Mouse (Mus musculus): ENCODE data around the gene Exoc4. TPM values are rescaled to one million over a fixed set of nuclear protein-coding genes. Genes with fewer than 3 reads are reported as not detected.
A peak's percentile ranks its signal among the peaks of the same experiment; 100 is the strongest.

Gene Exoc4
- total and polyA plus RNA-seq, 2 experiments: 3.7 to 28.0 TPM

DNA sequence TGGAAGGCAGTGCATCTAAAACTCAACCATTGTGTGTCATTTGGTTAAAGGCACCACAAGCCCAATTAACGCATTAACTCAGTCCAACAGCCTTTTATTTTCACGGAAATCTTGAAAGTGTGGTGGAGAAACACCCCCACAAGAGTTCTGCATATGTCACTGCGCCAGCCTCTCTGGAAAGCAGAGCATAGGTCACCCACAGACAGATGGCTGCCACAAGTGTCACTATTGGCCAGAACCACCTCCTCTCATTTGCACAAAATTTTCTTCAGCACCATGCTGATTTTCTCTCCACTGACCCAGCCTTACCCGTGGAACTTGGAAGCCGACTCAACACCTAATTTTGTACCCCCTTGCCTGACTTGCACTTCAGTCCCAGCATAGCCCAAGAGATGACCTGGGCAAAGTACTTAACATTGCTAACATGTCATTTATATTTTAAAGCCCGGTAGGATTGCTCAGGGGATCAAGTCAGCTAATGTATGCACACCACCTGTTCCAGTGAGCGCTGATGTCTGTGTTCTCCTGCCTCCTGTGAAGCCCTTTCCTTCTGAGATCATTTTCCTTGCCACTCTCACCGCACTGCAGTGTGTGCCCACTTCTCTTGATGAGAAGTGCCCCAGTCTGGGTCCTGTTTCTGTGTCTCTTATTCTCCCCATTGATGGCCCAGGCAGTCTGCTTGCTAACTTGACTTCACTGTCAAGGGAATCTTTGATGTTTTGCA, 625.6 kb downstream of the Exoc4 start:
- H3K79me2 ChIP-seq (ENCODE audit: control insufficient read depth, insufficient read depth, low read length): no peaks in the 10 kb centered on the region
- no peak for TF ChIP-seq POLR2A (IDR thresholded peaks at IDR 0.05; ENCODE audit: extremely low read depth, insufficient read depth, low read length)
- TF ChIP-seq CTCF (IDR thresholded peaks at IDR 0.05; ENCODE audit: low read depth, low read length): no peak
- 91% methylated on average over 8 of the region's 8 CpGs for WGBS
- H3K4me3 ChIP-seq (ENCODE audit: insufficient read depth, low read depth, low read length): no peak overlapping the region
- no peaks in the 10 kb centered on the region for H3K4me1 ChIP-seq (ENCODE audit: control insufficient read depth, insufficient read depth, low read length)
- no peak overlapping the region for H3K9ac ChIP-seq (ENCODE audit: low read depth, low read length)
- H3K36me3 ChIP-seq (ENCODE audit: control insufficient read depth, insufficient read depth, low read length): no peaks in the 10 kb centered on the region
- no peaks in the 10 kb centered on the region for H3K27me3 ChIP-seq (ENCODE audit: control insufficient read depth, insufficient read depth, low read length)
- H3K27ac ChIP-seq (replicated peaks; ENCODE audit: insufficient read depth, low read depth, low read length): no peak overlapping the region
- DNase-seq (ENCODE audit: extremely low read depth, low read depth, low spot score): no peak

DNA sequence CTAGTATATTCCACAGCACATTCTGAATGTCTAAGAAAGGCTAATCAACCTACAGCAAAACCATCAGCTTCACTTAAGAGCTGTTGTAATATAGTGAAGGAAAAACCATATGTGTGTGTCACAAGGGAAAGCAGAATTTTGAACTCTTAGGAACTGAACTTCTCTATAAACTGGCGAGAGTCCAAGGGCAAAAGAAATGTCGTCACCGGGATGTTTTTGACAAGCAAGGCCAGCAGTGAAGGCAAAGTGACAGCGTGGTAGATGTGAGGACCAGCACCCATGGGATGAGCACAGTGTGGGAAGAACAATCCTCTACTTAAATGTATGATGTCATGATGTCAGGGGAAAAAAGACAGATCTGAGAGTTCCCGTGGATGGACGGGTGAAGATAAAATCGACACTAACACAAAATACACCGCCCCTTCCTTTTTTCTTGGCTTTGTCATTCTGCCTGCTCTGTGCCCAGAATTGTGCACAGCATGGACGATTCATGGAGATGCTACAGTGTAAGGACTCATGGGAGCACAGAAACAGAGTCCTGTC, 635.3 kb downstream of the Exoc4 start:
- no peaks in the 10 kb centered on the region for H3K79me2 ChIP-seq (ENCODE audit: control insufficient read depth, insufficient read depth, low read length)
- no peaks in the 10 kb centered on the region for H3K27me3 ChIP-seq (ENCODE audit: control insufficient read depth, insufficient read depth, low read length)
- no peak overlapping the region for H3K9ac ChIP-seq (ENCODE audit: low read depth, low read length)
- no peak overlapping the region for H3K27ac ChIP-seq (replicated peaks; ENCODE audit: insufficient read depth, low read depth, low read length)
- H3K4me1 ChIP-seq (ENCODE audit: control insufficient read depth, insufficient read depth, low read length): no peaks in the 10 kb centered on the region
- peak; percentile 9 for DNase-seq (ENCODE audit: extremely low read depth, low read depth, low spot score)
- no peak for TF ChIP-seq CTCF (IDR thresholded peaks at IDR 0.05; ENCODE audit: low read depth, low read length)
- TF ChIP-seq POLR2A (IDR thresholded peaks at IDR 0.05; ENCODE audit: extremely low read depth, insufficient read depth, low read length): no peak
- 68% methylated on average over 9 of the region's 9 CpGs for WGBS
- no peak overlapping the region for H3K4me3 ChIP-seq (ENCODE audit: insufficient read depth, low read depth, low read length)
- H3K36me3 ChIP-seq (ENCODE audit: control insufficient read depth, insufficient read depth, low read length): no peaks in the 10 kb centered on the region

DNA sequence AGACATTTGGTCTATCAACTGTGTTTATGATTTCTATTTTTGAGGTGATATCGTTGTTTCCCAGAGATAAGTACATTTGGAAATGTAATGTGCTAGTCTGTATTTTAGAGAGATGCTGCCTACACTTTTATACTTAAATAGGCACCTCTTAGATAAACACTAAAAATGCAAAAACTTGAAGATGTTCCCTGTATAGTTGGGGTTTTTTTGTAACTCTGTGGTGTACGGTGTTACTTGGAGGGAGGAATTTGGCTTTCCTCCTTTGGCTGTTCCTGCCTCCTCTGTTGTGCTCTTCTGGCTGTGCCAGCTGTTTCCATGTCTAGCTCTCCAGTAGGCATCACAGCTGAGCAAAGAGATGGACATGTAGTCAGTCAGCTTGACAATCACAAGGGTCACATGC, 638.1 kb downstream of the Exoc4 start:
- TF ChIP-seq POLR2A (IDR thresholded peaks at IDR 0.05; ENCODE audit: extremely low read depth, insufficient read depth, low read length) (no peak), CTCF (IDR thresholded peaks at IDR 0.05; ENCODE audit: low read depth, low read length) (no peak)
- H3K27me3 ChIP-seq (ENCODE audit: control insufficient read depth, insufficient read depth, low read length): no peaks in the 10 kb centered on the region
- no peaks in the 10 kb centered on the region for H3K79me2 ChIP-seq (ENCODE audit: control insufficient read depth, insufficient read depth, low read length)
- no peak for DNase-seq (ENCODE audit: extremely low read depth, low read depth, low spot score)
- H3K9ac ChIP-seq (ENCODE audit: low read depth, low read length): no peak overlapping the region
- no peak overlapping the region for H3K4me3 ChIP-seq (ENCODE audit: insufficient read depth, low read depth, low read length)
- 90% methylated on average over 2 of the region's 2 CpGs for WGBS
- H3K36me3 ChIP-seq (ENCODE audit: control insufficient read depth, insufficient read depth, low read length): no peaks in the 10 kb centered on the region
- H3K4me1 ChIP-seq (ENCODE audit: control insufficient read depth, insufficient read depth, low read length): no peaks in the 10 kb centered on the region
- no peak overlapping the region for H3K27ac ChIP-seq (replicated peaks; ENCODE audit: insufficient read depth, low read depth, low read length)

DNA sequence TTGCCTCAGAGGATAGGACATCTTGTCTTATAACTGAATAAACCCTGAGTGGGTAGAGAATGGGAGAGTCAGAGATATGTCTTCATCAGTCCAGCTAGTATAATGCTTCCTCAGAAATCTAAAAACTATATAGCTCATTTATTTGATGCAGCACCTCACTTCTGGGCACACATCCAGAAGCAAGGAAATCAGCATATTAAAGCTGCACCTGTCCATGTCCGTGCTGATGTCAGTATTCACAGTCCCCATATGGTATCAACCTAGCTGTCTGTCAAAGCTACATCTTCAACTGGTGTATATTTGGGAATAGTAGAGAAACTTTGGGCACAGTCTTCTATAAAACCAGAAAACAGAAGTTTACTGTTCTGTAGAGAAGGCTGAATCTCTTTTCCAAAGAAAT, 642.0 kb downstream of the Exoc4 start:
- Histone ChIP-seq H3K9ac (ENCODE audit: low read depth, low read length) (no peak overlapping the region), H3K27ac (replicated peaks; ENCODE audit: insufficient read depth, low read depth, low read length) (no peak overlapping the region), H3K79me2 (ENCODE audit: control insufficient read depth, insufficient read depth, low read length) (no peaks in the 10 kb centered on the region), H3K36me3 (ENCODE audit: control insufficient read depth, insufficient read depth, low read length) (no peaks in the 10 kb centered on the region), H3K4me3 (ENCODE audit: insufficient read depth, low read depth, low read length) (no peak overlapping the region), H3K4me1 (ENCODE audit: control insufficient read depth, insufficient read depth, low read length) (no peaks in the 10 kb centered on the region), H3K27me3 (ENCODE audit: control insufficient read depth, insufficient read depth, low read length) (no peaks in the 10 kb centered on the region)
- TF ChIP-seq POLR2A (IDR thresholded peaks at IDR 0.05; ENCODE audit: extremely low read depth, insufficient read depth, low read length) (no peak), CTCF (IDR thresholded peaks at IDR 0.05; ENCODE audit: low read depth, low read length) (no peak)
- 86% methylated on average over 1 of the region's 1 CpGs for WGBS
- DNase-seq (ENCODE audit: extremely low read depth, low read depth, low spot score): no peak

DNA sequence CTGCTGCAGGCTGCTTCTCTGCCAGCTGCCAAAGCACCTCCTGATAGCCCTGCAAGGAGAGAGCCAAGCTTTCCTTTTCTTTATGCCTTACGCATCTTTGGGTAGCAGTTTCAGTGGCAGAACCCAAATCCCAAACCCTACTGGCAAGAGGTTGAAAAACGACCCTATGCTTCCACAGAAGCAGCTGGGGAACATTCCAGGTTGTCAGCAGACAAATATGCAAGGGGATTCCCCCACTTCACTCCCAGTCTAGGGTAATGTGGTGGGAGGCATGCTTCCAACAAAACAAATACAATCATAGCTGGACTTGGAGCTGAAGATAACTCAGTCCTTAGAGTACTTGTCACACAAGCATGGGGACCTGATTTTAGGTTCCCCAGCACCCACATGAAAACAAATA, 643.3 kb downstream of the Exoc4 start:
- Histone ChIP-seq H3K4me1 (ENCODE audit: control insufficient read depth, insufficient read depth, low read length) (no peaks in the 10 kb centered on the region), H3K27me3 (ENCODE audit: control insufficient read depth, insufficient read depth, low read length) (no peaks in the 10 kb centered on the region), H3K79me2 (ENCODE audit: control insufficient read depth, insufficient read depth, low read length) (no peaks in the 10 kb centered on the region), H3K27ac (replicated peaks; ENCODE audit: insufficient read depth, low read depth, low read length) (no peak overlapping the region), H3K9ac (ENCODE audit: low read depth, low read length) (no peak overlapping the region), H3K4me3 (ENCODE audit: insufficient read depth, low read depth, low read length) (no peak overlapping the region), H3K36me3 (ENCODE audit: control insufficient read depth, insufficient read depth, low read length) (no peaks in the 10 kb centered on the region)
- no peak for DNase-seq (ENCODE audit: extremely low read depth, low read depth, low spot score)
- 52% methylated on average over 2 of the region's 2 CpGs for WGBS
- TF ChIP-seq CTCF (IDR thresholded peaks at IDR 0.05; ENCODE audit: low read depth, low read length): no peak
- TF ChIP-seq POLR2A (IDR thresholded peaks at IDR 0.05; ENCODE audit: extremely low read depth, insufficient read depth, low read length): no peak

DNA sequence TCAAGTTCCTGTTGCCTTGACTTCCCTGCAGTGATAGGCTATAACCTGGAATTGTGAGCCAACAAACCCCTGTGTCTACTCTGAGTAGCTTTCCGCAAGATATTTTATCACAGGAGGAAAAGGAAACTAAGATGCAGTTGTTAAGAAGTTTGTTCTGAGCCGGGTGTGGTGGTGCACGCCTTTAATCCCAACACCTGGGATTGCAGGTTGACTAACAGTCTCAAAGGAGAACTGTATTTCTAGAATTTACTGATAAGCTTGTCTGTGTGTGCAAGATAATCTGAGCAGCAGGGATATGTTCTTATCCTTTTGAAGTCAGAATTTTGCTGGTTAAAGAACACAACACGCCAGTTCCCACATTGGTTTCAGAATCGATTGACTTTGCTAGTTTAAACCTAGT, 651.1 kb downstream of the Exoc4 start:
- Histone ChIP-seq H3K27me3 (ENCODE audit: control insufficient read depth, insufficient read depth, low read length) (no peaks in the 10 kb centered on the region), H3K36me3 (ENCODE audit: control insufficient read depth, insufficient read depth, low read length) (no peaks in the 10 kb centered on the region), H3K27ac (replicated peaks; ENCODE audit: insufficient read depth, low read depth, low read length) (no peak overlapping the region), H3K4me1 (ENCODE audit: control insufficient read depth, insufficient read depth, low read length) (no peaks in the 10 kb centered on the region), H3K4me3 (ENCODE audit: insufficient read depth, low read depth, low read length) (no peak overlapping the region), H3K9ac (ENCODE audit: low read depth, low read length) (no peak overlapping the region), H3K79me2 (ENCODE audit: control insufficient read depth, insufficient read depth, low read length) (no peaks in the 10 kb centered on the region)
- DNase-seq (ENCODE audit: extremely low read depth, low read depth, low spot score): no peak
- 95% methylated on average over 5 of the region's 5 CpGs for WGBS
- TF ChIP-seq POLR2A (IDR thresholded peaks at IDR 0.05; ENCODE audit: extremely low read depth, insufficient read depth, low read length) (no peak), CTCF (IDR thresholded peaks at IDR 0.05; ENCODE audit: low read depth, low read length) (no peak)

Data from liver, adult 2 months (tissue).